Comparison of ENCODE assay signal across 9 mouse cellular contexts in the genomic region with DNA sequence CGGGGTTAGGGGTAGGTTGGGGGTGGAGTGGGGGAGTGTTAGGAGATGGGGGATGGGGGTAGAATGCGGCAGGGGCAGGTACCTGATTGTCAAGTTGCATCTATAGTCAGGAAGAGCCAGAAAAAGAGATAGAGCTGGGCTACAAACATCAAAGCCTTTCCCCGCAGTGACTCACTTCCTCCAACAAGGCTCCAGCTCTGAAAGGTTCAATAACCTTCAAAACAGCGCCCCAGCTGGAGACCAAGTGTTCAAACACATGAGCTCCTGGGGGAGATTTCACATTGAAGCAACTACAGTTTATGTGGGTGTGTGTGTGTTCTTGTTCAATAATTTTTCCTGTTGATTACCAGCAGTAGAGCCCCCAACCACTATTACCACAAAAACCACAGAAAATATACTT. TPM values are rescaled to one million over a fixed set of nuclear protein-coding genes. Genes with fewer than 3 reads are reported as not detected.
DNase-seq lines count a peak whose midpoint lies in the region; ATAC-seq and TF ChIP-seq lines count a peak whose summit lies in the region.
"Had no signal": no experiment of that assay in that cellular context is flagged by ENCODE, and none has a peak within 500 bp of the region (broad histone marks: within the 10 kb centered on the region; RNA-seq: fewer than 3 reads in every experiment).

No protein-coding gene starts in this region.

- no peak overlapping the region for H3K4me3 ChIP-seq in midbrain, postnatal 0 days (ENCODE audit: low read depth, low read length)
- no peak overlapping the region for H3K4me3 ChIP-seq in midbrain, embryonic 13.5 days (replicated peaks)
- no peak overlapping the region for H3K4me3 ChIP-seq in liver, embryonic 11.5 days (ENCODE audit: low read depth, low read length)
- H3K4me3 ChIP-seq in forebrain, embryonic 12.5 days (replicated peaks), result no peak overlapping the region
- H3K4me3 ChIP-seq: embryonic facial prominence, embryonic 12.5 days had no signal

- intact Hi-C loops in gastrocnemius, postnatal 36 days (cut with DNase I), result no loop called here

- no peak overlapping the region for H3K9ac ChIP-seq in midbrain, postnatal 0 days (replicated peaks; ENCODE audit: low read length, poor library complexity, severe bottlenecking)
- H3K9ac ChIP-seq in midbrain, embryonic 13.5 days (replicated peaks), result no peak overlapping the region
- no peak overlapping the region for H3K9ac ChIP-seq in liver, embryonic 11.5 days (ENCODE audit: low read depth, low read length)
- no peak overlapping the region for H3K9ac ChIP-seq in forebrain, embryonic 12.5 days
- H3K9ac ChIP-seq: embryonic facial prominence, embryonic 12.5 days had no signal

- TF ChIP-seq CTCF in midbrain, postnatal 0 days (IDR thresholded peaks at IDR 0.05), result 0 out of 2 replicates have a peak, but pooled peaks have one; percentile 14

- H3K4me2 ChIP-seq in midbrain, postnatal 0 days (ENCODE audit: low read depth, low read length, poor library complexity, severe bottlenecking), result no peak overlapping the region
- H3K4me2 ChIP-seq in midbrain, embryonic 13.5 days (replicated peaks), result no peak overlapping the region
- H3K4me2 ChIP-seq in liver, embryonic 11.5 days, result no peak overlapping the region
- H3K4me2 ChIP-seq in forebrain, embryonic 12.5 days, result no peak overlapping the region
- H3K4me2 ChIP-seq: embryonic facial prominence, embryonic 12.5 days had no signal

- no peak overlapping the region for H3K27ac ChIP-seq in midbrain, postnatal 0 days (ENCODE audit: low read depth, low read length)
- H3K27ac ChIP-seq in midbrain, embryonic 13.5 days, result no peak overlapping the region
- no peak overlapping the region for H3K27ac ChIP-seq in liver, embryonic 11.5 days (ENCODE audit: low read depth, low read length)
- H3K27ac ChIP-seq in forebrain, embryonic 12.5 days, result no peak overlapping the region
- H3K27ac ChIP-seq: embryonic facial prominence, embryonic 12.5 days had no signal

- ATAC-seq in midbrain, postnatal 0 days (ENCODE audit: low FRiP score), result no peak
- no peak for ATAC-seq in midbrain, embryonic 13.5 days
- ATAC-seq in liver, embryonic 11.5 days (replicated peaks; ENCODE audit: low FRiP score), result peak; percentile 67; the same call in 1 of the 2 replicates
- ATAC-seq in forebrain, embryonic 12.5 days (ENCODE audit: low FRiP score), result no peak

- H3K9me3 ChIP-seq in midbrain, postnatal 0 days (ENCODE audit: low read length), result no peaks in the 10 kb centered on the region
- H3K9me3 ChIP-seq in midbrain, embryonic 13.5 days, result no peaks in the 10 kb centered on the region
- H3K9me3 ChIP-seq in liver, embryonic 11.5 days (ENCODE audit: control insufficient read depth, low read length), result no peaks in the 10 kb centered on the region
- H3K9me3 ChIP-seq in forebrain, embryonic 12.5 days, result no peaks in the 10 kb centered on the region
- H3K9me3 ChIP-seq: embryonic facial prominence, embryonic 12.5 days had no signal

- no peaks in the 10 kb centered on the region for H3K4me1 ChIP-seq in midbrain, postnatal 0 days (ENCODE audit: insufficient read depth, low read length)
- H3K4me1 ChIP-seq in midbrain, embryonic 13.5 days (replicated peaks), result no peaks in the 10 kb centered on the region
- no peaks in the 10 kb centered on the region for H3K4me1 ChIP-seq in liver, embryonic 11.5 days (replicated peaks; ENCODE audit: control insufficient read depth, insufficient read depth, low read length)
- H3K4me1 ChIP-seq in forebrain, embryonic 12.5 days, result no peaks in the 10 kb centered on the region
- H3K4me1 ChIP-seq: embryonic facial prominence, embryonic 12.5 days had no signal

- 52% methylated on average over 4 of the region's 4 CpGs for WGBS in midbrain, postnatal 0 days
- WGBS in midbrain, embryonic 13.5 days, result 58% methylated on average over 4 of the region's 4 CpGs
- WGBS in liver, embryonic 11.5 days, result 24% methylated on average over 4 of the region's 4 CpGs
- WGBS in forebrain, embryonic 12.5 days, result 59% methylated on average over 4 of the region's 4 CpGs

- peak; percentile 9 for DNase-seq in midbrain, postnatal 0 days (ENCODE audit: low spot score)
- peak; percentile 66 to 73 for DNase-seq in adrenal gland, postnatal 36 days
- DNase-seq in liver, embryonic 11.5 days (ENCODE audit: low spot score), result no peak
- DNase-seq in spleen, adult 12 weeks (ENCODE audit: low spot score), result peak; percentile 28
- DNase-seq in layer of hippocampus, postnatal 25 days (ENCODE audit: extremely low spot score in 1 of 2, low spot score in 1 of 2), result no peak
- DNase-seq in gastrocnemius, postnatal 36 days, result no peak

- no peaks in the 10 kb centered on the region for H3K27me3 ChIP-seq in midbrain, postnatal 0 days (ENCODE audit: insufficient read depth, low read length)
- H3K27me3 ChIP-seq in midbrain, embryonic 13.5 days, result no peaks in the 10 kb centered on the region
- no peaks in the 10 kb centered on the region for H3K27me3 ChIP-seq in liver, embryonic 11.5 days (replicated peaks; ENCODE audit: control insufficient read depth, insufficient read depth, low read length)
- no peaks in the 10 kb centered on the region for H3K27me3 ChIP-seq in forebrain, embryonic 12.5 days
- H3K27me3 ChIP-seq: embryonic facial prominence, embryonic 12.5 days had no signal

- no peaks in the 10 kb centered on the region for H3K36me3 ChIP-seq in midbrain, postnatal 0 days (ENCODE audit: insufficient read depth, low read length)
- no peaks in the 10 kb centered on the region for H3K36me3 ChIP-seq in midbrain, embryonic 13.5 days
- no peaks in the 10 kb centered on the region for H3K36me3 ChIP-seq in liver, embryonic 11.5 days (ENCODE audit: control insufficient read depth, insufficient read depth, low read length)
- H3K36me3 ChIP-seq in forebrain, embryonic 12.5 days (replicated peaks), result no peaks in the 10 kb centered on the region
- H3K36me3 ChIP-seq: embryonic facial prominence, embryonic 12.5 days had no signal

RNA-seq across cellular contexts. Expression of a gene that starts 34.4 kb away (rescaled TPM):
- 44.4 and 58.9 TPM in 2 replicates for total RNA-seq in midbrain, postnatal 0 days (2014; rRNA removed)
- polyA plus RNA-seq in midbrain, postnatal 0 days (2015; fragmentation: Nextera tagmentation; extraction: Ambion mirVana), result 87.4 and 97.3 TPM in 2 replicates
- polyA plus RNA-seq in midbrain, embryonic 13.5 days (2015; fragmentation: Nextera tagmentation; extraction: Ambion mirVana), result 35.1 and 36.2 TPM in 2 replicates
- 10 to 100 TPM; 49.5 to 51.6 TPM for total RNA-seq in adrenal gland, postnatal 36 days (2021)
- 22.0 and 22.5 TPM in 2 replicates for polyA plus RNA-seq in liver, embryonic 11.5 days (2014; fragmentation: Nextera tagmentation; extraction: Ambion mirVana)
- total RNA-seq in layer of hippocampus, postnatal 25 days (2021), result 100 to 1,000 TPM; 116 to 128 TPM
- polyA plus RNA-seq in forebrain, embryonic 12.5 days (2016; fragmentation: Nextera tagmentation; extraction: Ambion mirVana), result 22.7 and 31.9 TPM in 2 replicates
- 10 to 100 TPM; 20.7 to 25.7 TPM for total RNA-seq in gastrocnemius, postnatal 36 days (2021)

Comparison
In these comparisons a context has a peak if more than half of its experiments do, and no peak if none do; other contexts are left out.
1. DNase-seq: peak in midbrain, postnatal 0 days (single experiment), adrenal gland, postnatal 36 days (2 of 2) and spleen, adult 12 weeks (single experiment); none in liver, embryonic 11.5 days (single experiment), layer of hippocampus, postnatal 25 days (0 of 2) and gastrocnemius, postnatal 36 days (0 of 2).